Mouse (Mus musculus) olfactory bulb, adult 2 months (tissue): Measurements from ENCODE around the gene Gpatch3.

Experiments used
- CTCF ChIP-seq: fragments of 200-500 bp; IDR thresholded peaks from 2 replicates; pipeline ENCODE4 v1.5.1; 2012; ENCODE audit warnings: low read depth, mild to moderate bottlenecking, low read length, moderate library complexity; ENCODE audit not compliant: insufficient read depth
- POLR2A ChIP-seq: fragments of 200-500 bp; IDR thresholded peaks from 2 replicates; pipeline ENCODE4 v1.6.1; 2012; ENCODE audit warnings: mild to moderate bottlenecking, low read depth, low read length, moderate library complexity; ENCODE audit not compliant: insufficient read depth

DNA sequence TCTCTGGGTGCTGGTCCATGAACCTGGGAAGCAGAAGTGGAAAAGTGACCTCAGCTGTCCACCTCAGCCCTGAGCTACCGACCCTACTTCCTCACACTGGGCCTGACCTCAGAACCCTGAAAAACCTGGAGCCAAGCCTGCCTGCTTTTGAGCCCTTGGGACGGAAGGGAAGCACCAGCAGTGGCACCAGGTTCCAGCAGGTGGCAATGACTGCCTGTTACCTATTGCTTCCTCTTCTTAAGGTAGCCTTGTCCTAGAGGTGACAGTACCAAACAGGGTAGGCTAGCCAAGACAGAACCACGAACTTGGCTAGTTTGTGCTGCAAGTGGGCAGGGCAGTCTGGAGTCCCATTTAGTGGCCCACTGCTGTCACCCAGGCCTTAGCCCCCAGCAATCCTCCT is 41.8 kb upstream of the Gpatch3 start:
- TF ChIP-seq POLR2A (no peak), CTCF (no peak)
